Mouse (Mus musculus) CH12.LX (cell line): ENCODE data around the gene Fgfr3.

ENCODE experiments used
- CTCF ChIP-seq, 2 experiments: IDR thresholded peaks in 1 of 2; conservative IDR thresholded peaks in 1 of 2; 2 replicates each; pipeline ENCODE4 v1.5.1; 2011 to 2012; ENCODE audit warnings: low read depth in 2 of 2, low read length in 2 of 2, improper control_type of control experiment in 1 of 2, inconsistent platforms in 1 of 2, mild to moderate bottlenecking in 1 of 2, moderate library complexity in 1 of 2
- E2F4 ChIP-seq: IDR thresholded peaks from 2 replicates; pipeline ENCODE4 v1.6.1; 2011; ENCODE audit warnings: low read depth, low read length, improper control_type of control experiment; ENCODE audit not compliant: insufficient replicate concordance
- EP300 ChIP-seq: IDR thresholded peaks from 2 replicates; pipeline ENCODE4 v1.6.1; 2011; ENCODE audit warnings: low read length, improper control_type of control experiment
- ETS1 ChIP-seq: conservative IDR thresholded peaks from 2 replicates; pipeline ENCODE4 v1.6.1; 2012; ENCODE audit warnings: low read depth, mild to moderate bottlenecking, inconsistent platforms, low read length, improper control_type of control experiment, moderate library complexity
- HCFC1 ChIP-seq: IDR thresholded peaks from 2 replicates; pipeline ENCODE4 v1.6.1; 2012; ENCODE audit warnings: low read depth, mild to moderate bottlenecking, inconsistent platforms, low read length, improper control_type of control experiment
- JUN ChIP-seq: IDR thresholded peaks from 2 replicates; pipeline ENCODE4 v1.6.1; 2011; ENCODE audit warnings: low read depth, mild to moderate bottlenecking, low read length, improper control_type of control experiment, moderate library complexity; ENCODE audit not compliant: insufficient read depth
- JUND ChIP-seq: conservative IDR thresholded peaks from 2 replicates; pipeline ENCODE4 v1.6.1; 2011; ENCODE audit warnings: low read depth, low read length, improper control_type of control experiment
- KAT2A ChIP-seq: IDR thresholded peaks from 2 replicates; pipeline ENCODE4 v1.6.1; 2012; ENCODE audit warnings: low read length, improper control_type of control experiment, inconsistent platforms; ENCODE audit not compliant: insufficient replicate concordance
- PAX5 ChIP-seq: IDR thresholded peaks from 2 replicates; pipeline ENCODE4 v1.6.1; 2012; ENCODE audit warnings: low read length, inconsistent platforms, mixed read lengths
- POLR2A ChIP-seq: IDR thresholded peaks from 2 replicates; pipeline ENCODE4 v1.6.1; 2011; ENCODE audit warnings: low read depth, mild to moderate bottlenecking, improper control_type of control experiment, low read length
- SIN3A ChIP-seq: IDR thresholded peaks from 2 replicates; pipeline ENCODE4 v1.6.1; 2012; ENCODE audit warnings: low read length, improper control_type of control experiment, inconsistent platforms
- USF1 ChIP-seq: IDR thresholded peaks from 2 replicates; pipeline ENCODE4 v1.6.1; 2014; ENCODE audit warnings: low read depth, mild to moderate bottlenecking, inconsistent platforms, low read length, improper control_type of control experiment
- USF2 ChIP-seq: conservative IDR thresholded peaks from 2 replicates; pipeline ENCODE4 v1.6.1; 2011; ENCODE audit warnings: low read depth, low read length, improper control_type of control experiment
- ZC3H11A ChIP-seq: IDR thresholded peaks from 2 replicates; pipeline ENCODE4 v1.6.1; 2012; ENCODE audit warnings: low read depth, mild to moderate bottlenecking, inconsistent platforms, low read length, improper control_type of control experiment

DNA sequence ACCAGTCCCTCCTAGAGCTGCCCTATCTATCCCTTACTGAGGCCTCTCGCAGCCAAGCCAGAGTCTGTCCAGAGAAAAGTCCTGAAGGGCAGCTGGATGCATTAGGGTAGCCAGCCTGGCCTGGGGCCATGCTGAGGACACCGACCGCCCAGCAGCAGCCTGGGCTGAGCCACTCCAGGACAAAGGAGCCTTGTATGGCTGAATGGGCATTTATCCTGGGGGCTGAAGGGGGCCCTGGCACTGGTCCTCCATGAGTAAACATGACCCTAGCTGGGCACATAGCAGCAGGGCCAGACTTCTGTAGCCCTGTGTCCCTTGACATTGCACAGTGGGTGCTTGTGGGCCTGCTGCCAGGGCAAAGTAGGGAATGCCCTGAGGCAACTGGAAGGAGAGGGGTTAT, 47.0 kb upstream of the Fgfr3 start:
- no peak for TF ChIP-seq CTCF (conservative IDR thresholded peaks at IDR 0.05 in 1 of 2, IDR thresholded peaks at IDR 0.05 in 1 of 2; ENCODE audit: low read depth in 2 of 2, low read length in 2 of 2)
- TF ChIP-seq E2F4: no peak
- TF ChIP-seq KAT2A: no peak
- TF ChIP-seq ZC3H11A: no peak
- TF ChIP-seq JUN: no peak
- no peak for TF ChIP-seq USF1
- no peak for TF ChIP-seq HCFC1
- TF ChIP-seq USF2: no peak
- no peak for TF ChIP-seq SIN3A
- no peak for TF ChIP-seq PAX5
- TF ChIP-seq EP300: no peak
- no peak for TF ChIP-seq JUND
- no peak for TF ChIP-seq ETS1
- TF ChIP-seq POLR2A: no peak
